Mouse (Mus musculus) bone marrow, adult 2 months (tissue): ENCODE results near the gene Zfp36l2.

Experiments used
- CTCF ChIP-seq: fragments of 200-500 bp; IDR thresholded peaks from 2 replicates; pipeline ENCODE4 v1.5.1; 2011; ENCODE audit warnings: low read length, control low read depth; ENCODE audit not compliant: control insufficient read depth, insufficient read depth
- POLR2A ChIP-seq: fragments of 200-500 bp; IDR thresholded peaks from 2 replicates; pipeline ENCODE4 v1.6.1; 2011; ENCODE audit warnings: low read depth, mild to moderate bottlenecking, control low read depth, low read length, borderline replicate concordance; ENCODE audit not compliant: control insufficient read depth

DNA sequence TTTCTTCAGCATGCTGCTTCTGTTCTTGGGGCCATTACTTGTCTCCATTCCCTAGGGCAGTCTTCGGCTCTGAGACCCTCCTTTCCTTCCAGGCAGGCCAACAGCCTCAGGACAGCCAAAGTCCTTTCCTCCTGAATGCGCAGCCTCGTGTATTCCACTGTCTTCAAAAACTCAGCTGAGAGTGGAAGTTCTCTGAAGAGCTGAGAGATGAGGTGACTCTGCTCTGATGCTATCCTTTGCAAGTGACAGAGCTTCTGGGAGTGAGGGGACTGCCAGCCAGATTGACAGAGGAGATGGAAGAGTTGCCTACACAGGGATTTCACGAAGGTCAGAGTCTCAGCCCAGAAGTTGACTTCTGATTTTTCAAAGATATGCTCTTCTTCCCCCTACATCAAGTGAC lies 4.2 kb upstream of the Zfp36l2 start:
- TF ChIP-seq CTCF (no peak), POLR2A (no peak)
